Mouse (Mus musculus) heart, embryonic 16.5 days (tissue): ENCODE data around the gene Kif2c. TPM values are rescaled to one million over a fixed set of nuclear protein-coding genes. Genes with fewer than 3 reads are reported as not detected.
A peak's percentile ranks its signal among the peaks of the same experiment; 100 is the strongest.

Experiments
- ATAC-seq: fragments of 200-750 bp; cut with Nextera tagmentation; replicated peaks from 2 replicates; pipeline ENCODE4 v1.8.0; 2017; ENCODE audit warnings: moderate number of reproducible peaks; ENCODE audit not compliant: insufficient read depth, low FRiP score; ENCODE audit errors: extremely low read depth
- H3K27ac ChIP-seq: fragments of 300-500 bp; sonication (generic); 2 replicates; pipeline ENCODE4 v1.5.1; 2014; ENCODE audit warnings: mild to moderate bottlenecking, low read length, control low read depth, moderate library complexity
- H3K27me3 ChIP-seq: fragments of 300-500 bp; sonication (generic); 2 replicates; pipeline ENCODE4 v1.6.1; 2014; ENCODE audit warnings: low read length, mixed read lengths; ENCODE audit not compliant: control insufficient read depth, insufficient read depth
- H3K36me3 ChIP-seq: fragments of 300-500 bp; sonication (generic); 2 replicates; pipeline ENCODE4 v1.6.1; 2014; ENCODE audit not compliant: control insufficient read depth, insufficient read depth
- H3K4me1 ChIP-seq: fragments of 300-500 bp; sonication (generic); 2 replicates; pipeline ENCODE4 v1.6.1; 2014; ENCODE audit warnings: low read length, mixed read lengths; ENCODE audit not compliant: control insufficient read depth, insufficient read depth
- H3K4me2 ChIP-seq: fragments of 300-500 bp; sonication (generic); 2 replicates; pipeline ENCODE4 v1.6.1; 2014; ENCODE audit warnings: low read depth, mild to moderate bottlenecking, control low read depth, low read length
- H3K4me3 ChIP-seq: fragments of 300-500 bp; sonication (generic); 2 replicates; pipeline ENCODE4 v1.5.1; 2014; ENCODE audit warnings: mild to moderate bottlenecking, control low read depth, low read length
- H3K9ac ChIP-seq: fragments of 300-500 bp; sonication (generic); 2 replicates; pipeline ENCODE4 v1.6.1; 2014; ENCODE audit warnings: low read length, control low read depth
- H3K9me3 ChIP-seq: fragments of 300-500 bp; sonication (generic); replicated peaks from 2 replicates; pipeline ENCODE4 v1.6.1; 2016; ENCODE audit warnings: low read length; ENCODE audit not compliant: control insufficient read depth
- WGBS: fragments of 180-500 bp; shearing (Covaris S2); extraction: QIAGEN DNeasy Blood & Tissue Kit; methylation state at CpG from one replicate; pipeline ENCODE4 v1.1.7; 2014; 5-methylcytosine and 5-hydroxymethylcytosine counted together
- polyA plus RNA-seq: library from polyadenylated mRNA; unstranded; fragments of >200 nt; fragmentation: Nextera tagmentation; extraction: Ambion mirVana; gene quantifications from 2 replicates; pipeline ENCODE4 v1.2.1, GENCODE M21; 2015

Gene Kif2c
- polyA plus RNA-seq, 1 experiment from 2014 or later, result 36.5 TPM

DNA sequence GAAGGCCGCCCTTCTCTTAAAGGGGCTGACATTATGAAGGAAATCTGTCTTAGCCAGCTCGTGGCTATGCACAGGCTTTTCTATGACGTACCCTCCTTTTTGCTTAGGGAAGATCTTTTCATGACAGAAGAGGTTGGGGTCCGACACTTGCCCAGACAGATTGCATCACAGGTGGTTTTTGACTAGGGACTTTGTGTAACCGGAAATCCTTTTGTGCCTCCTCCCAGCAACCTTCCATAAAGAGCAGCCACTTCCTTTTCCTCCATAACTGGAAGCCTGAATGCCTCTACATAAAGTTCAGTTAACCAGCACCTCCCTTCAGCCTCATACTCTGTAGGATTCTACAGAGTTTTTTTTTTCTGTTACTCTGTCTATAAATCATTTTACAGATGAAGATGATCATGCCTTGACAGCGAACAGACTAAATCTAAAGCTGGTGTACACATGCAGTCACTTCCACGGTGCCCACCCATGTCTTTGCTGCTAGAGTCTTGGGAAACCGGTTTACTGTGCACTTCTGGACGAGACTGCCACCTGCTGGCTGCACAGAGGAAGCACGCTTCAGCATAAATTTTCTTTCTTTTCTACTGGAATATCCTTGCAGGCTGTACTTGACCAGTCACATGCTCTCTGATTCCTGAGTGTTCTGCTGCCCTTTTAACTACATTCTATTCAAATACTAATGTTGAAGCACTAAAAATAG, 36.2 kb upstream of the Kif2c start:
- H3K27me3 ChIP-seq, result no peaks in the 10 kb centered on the region
- no peaks in the 10 kb centered on the region for H3K36me3 ChIP-seq
- H3K4me1 ChIP-seq, result peaks cover 2% of the 10 kb centered on the region; the same call in 1 of the 2 replicates
- WGBS, result 30% methylated on average over 10 of the region's 10 CpGs
- H3K4me2 ChIP-seq, result peak overlapping the region; percentile 20
- H3K9me3 ChIP-seq, result no peaks in the 10 kb centered on the region
- no peak overlapping the region; the same call in 1 of the 2 replicates for H3K27ac ChIP-seq
- H3K9ac ChIP-seq, result no peak overlapping the region
- no peak for ATAC-seq
- no peak overlapping the region for H3K4me3 ChIP-seq

DNA sequence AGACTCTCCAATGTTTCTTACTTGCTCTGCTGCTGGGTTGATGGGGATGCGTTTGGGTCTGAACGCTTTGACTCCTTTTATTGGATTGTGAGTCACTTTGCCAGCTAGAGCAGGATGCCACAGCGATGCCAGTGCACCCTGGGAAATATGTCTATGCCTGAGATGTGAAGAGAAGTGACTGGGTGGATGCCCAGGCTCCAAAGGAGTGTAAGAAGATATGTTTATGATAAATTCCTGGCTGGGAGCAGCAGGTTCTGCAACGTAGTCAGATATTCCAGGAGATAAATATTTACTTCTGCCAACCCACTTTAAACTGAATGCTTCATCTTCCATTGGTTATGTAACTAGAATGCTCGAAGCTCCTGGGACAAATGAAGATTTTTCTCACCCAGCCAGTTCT, 34.6 kb upstream of the Kif2c start:
- no peak overlapping the region for H3K4me2 ChIP-seq
- H3K4me1 ChIP-seq, result peaks cover 2% of the 10 kb centered on the region; the same call in 1 of the 2 replicates
- H3K27ac ChIP-seq, result no peak overlapping the region
- no peak for ATAC-seq
- H3K27me3 ChIP-seq, result no peaks in the 10 kb centered on the region
- no peaks in the 10 kb centered on the region for H3K9me3 ChIP-seq
- H3K4me3 ChIP-seq, result no peak overlapping the region
- WGBS, result 63% methylated on average over 5 of the region's 5 CpGs
- H3K9ac ChIP-seq, result no peak overlapping the region
- H3K36me3 ChIP-seq, result no peaks in the 10 kb centered on the region

DNA sequence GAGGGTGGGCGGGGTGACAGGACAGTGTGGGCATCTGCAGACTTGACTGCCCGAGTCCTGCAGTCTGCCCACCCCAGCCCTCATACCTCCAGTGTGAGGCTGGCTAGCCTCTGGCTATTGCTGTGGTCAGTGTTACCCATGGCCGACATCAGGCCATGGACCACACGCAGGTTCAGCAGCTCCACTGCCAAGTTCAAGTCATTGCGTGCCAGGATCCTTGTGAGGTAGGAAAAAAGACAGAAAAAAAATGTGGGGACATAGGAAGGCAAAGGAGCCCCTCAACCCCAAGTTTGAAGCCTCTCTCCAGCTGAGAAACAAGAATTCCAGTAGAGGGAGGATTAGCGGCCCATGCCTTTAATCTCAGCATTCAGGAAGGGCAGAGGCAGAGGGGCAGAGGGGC, 31.8 kb upstream of the Kif2c start:
- H3K9ac ChIP-seq, result no peak overlapping the region
- no peak overlapping the region for H3K4me3 ChIP-seq
- H3K27me3 ChIP-seq, result no peaks in the 10 kb centered on the region
- WGBS, result 78% methylated on average over 6 of the region's 6 CpGs
- H3K36me3 ChIP-seq, result no peaks in the 10 kb centered on the region
- no peak overlapping the region for H3K27ac ChIP-seq
- no peak overlapping the region for H3K4me2 ChIP-seq
- ATAC-seq, result no peak
- H3K4me1 ChIP-seq, result peaks cover 2% of the 10 kb centered on the region; the same call in 1 of the 2 replicates
- H3K9me3 ChIP-seq, result no peaks in the 10 kb centered on the region

DNA sequence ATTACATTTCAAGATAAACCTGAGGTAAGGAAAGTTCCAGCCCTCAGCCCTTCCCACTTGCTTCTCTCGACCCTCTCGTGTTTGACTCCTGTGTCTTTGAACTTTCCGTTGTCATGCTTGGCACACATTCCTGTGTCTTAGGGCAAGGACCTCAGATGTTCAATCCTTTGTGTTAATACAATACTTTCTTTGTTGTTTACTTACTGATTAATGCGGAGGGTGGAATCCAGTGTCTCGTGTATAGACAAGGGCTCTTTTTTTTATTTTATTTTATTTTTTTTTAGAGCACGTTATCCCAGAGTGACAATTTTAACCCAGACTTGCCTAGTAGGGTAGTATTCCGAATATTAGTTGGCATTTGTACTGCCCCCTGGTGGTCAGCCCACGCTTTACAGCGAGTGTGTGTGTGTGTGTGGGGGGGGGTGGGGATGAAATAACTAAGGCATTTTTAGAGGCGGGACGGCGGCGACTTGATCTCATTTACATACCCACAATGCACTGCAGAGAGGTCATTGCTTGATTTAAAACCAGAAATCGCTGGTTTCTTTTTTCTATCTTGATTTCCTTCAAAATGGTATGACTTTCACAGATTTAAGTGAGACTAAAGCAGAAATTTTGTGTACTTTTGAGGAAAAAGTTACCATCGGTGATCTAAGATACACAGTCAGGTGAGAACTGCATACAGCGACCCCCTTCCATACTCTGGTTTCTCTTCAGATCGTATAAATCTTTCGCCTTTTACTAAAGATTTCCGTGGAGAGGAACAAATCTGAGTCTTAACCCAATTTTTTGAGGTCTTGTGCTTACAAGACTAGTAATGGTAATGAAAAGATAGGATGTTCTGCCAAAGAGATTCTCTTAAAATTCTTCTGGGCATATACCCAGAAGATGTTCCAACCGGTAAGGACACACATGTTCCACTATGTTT, 28.0 kb upstream of the Kif2c start:
- Histone ChIP-seq H3K4me3 (peak overlapping the region; percentile 17), H3K27me3 (no peaks in the 10 kb centered on the region), H3K36me3 (no peaks in the 10 kb centered on the region), H3K27ac (no peak overlapping the region), H3K9me3 (no peaks in the 10 kb centered on the region), H3K9ac (peak overlapping the region; percentile 33; the same call in 1 of the 2 replicates), H3K4me1 (no peaks in the 10 kb centered on the region), H3K4me2 (peak overlapping the region; percentile 24; the same call in 1 of the 2 replicates)
- 8% methylated on average over 20 of the region's 20 CpGs for WGBS
- peak; percentile 67; the same call in 1 of the 2 replicates for ATAC-seq

DNA sequence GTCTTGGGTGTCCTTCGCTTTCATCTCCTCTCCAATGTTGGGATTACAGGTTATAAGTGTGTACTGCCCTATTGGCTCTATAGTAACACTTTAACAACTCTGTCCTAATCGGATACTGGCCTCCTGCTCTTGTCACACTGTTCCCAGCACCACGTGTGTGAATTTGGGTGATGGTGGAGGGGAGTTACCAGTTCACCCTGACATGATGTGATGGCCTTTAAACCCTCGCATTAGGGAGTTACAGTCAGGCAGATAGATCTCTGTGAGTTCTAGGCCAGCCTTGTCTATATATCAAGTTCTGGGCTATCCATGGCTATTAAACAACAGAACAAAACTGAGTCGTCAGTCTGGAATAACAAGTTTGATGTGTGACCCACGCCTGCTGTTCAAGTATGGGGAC, 27.2 kb upstream of the Kif2c start:
- Histone ChIP-seq H3K4me2 (no peak overlapping the region), H3K27ac (no peak overlapping the region), H3K4me1 (no peaks in the 10 kb centered on the region), H3K9ac (no peak overlapping the region), H3K4me3 (no peak overlapping the region), H3K9me3 (no peaks in the 10 kb centered on the region), H3K36me3 (no peaks in the 10 kb centered on the region), H3K27me3 (no peaks in the 10 kb centered on the region)
- no peak for ATAC-seq
- WGBS, result 78% methylated on average over 6 of the region's 6 CpGs

DNA sequence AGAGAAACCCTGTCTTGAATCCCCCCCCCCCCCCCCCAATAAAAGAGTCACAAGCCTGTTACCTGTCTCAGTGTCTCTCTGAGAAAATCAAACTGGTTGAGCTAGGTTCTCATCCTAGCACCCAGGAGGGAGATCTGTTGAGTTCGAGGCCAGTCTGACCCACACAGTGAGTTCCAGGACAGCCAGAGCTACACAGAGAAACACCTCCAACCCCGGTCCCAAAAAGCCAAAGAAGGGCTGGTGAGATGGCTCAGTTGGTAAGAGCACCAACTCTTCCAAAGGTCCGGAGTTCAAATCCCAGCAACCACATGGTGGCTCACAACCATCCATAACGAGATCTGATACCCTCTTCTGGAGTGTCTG, 20.5 kb upstream of the Kif2c start:
- Histone ChIP-seq H3K9ac (no peak overlapping the region; the same call in 1 of the 2 replicates), H3K27me3 (no peaks in the 10 kb centered on the region), H3K9me3 (no peaks in the 10 kb centered on the region), H3K4me2 (no peak overlapping the region; the same call in 1 of the 2 replicates), H3K4me1 (no peaks in the 10 kb centered on the region), H3K4me3 (no peak overlapping the region), H3K27ac (peak overlapping the region; percentile 74), H3K36me3 (no peaks in the 10 kb centered on the region)
- ATAC-seq, result no peak
- WGBS, result 61% methylated on average over 4 of the region's 4 CpGs

DNA sequence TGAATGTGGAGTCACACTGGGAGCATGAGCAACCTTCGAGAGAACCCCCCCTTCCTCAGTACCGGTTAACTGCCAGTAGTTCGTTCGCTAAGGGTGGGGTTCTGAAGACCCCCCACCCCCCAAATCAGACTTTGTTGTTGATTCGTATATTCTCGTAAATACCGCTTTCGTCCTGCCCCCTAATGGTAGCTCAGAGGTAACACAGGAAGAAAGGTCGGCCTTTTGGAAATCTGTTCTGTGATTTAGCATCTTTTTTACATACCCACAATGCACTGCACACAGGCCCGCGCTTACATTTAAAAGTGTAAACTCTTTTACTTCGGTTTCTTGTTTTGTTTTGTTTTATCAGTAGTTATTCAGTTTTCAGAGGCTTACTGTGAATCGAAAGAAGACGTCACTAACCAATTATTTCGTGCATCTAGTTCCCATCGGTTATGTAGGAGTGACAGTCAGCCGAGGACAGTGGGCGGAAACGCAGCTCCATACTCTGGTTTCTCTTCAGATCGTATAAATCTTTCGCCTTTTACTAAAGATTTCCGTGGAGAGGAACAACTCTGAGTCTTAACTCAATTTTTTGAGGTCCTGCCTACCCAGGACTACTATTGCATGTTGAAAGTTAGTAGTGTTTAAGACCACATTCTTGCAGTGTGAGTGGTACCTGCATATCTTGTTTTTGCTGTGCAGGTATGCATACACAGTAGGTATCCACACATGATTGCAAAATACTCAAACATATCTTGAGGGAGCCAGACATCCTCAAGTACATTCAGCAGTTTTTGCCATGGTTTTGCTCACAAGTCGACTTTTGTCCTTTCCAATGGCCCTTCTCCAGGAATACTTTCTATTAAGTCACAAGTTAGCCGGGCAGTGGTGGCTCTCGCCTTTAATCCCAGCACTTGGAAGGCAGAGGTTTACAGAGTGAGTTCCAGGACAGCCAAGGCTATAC, 19.9 kb upstream of the Kif2c start:
- H3K4me3 ChIP-seq, result peak overlapping the region; percentile 46
- ATAC-seq, result peak; percentile 69
- 2% methylated on average over 25 of the region's 25 CpGs for WGBS

DNA sequence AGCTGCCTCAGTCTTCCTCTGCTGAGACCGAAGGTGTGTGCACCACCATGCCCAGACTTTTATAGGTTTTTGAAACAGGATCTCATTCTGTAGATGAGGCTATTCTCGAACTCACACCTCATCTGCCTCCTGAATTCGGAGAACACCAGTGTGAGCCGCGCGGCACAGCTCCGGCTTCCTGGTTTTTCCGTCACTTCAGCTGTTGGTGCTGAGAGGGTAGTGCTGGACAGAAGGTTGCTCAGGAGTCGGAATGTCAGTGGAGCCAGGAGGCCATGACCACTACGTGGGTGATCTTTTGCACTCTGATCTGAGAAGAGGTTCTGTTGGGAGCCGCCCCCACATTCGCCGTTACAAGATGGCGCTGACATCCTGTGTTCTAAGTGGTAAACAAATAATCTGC, 9.4 kb upstream of the Kif2c start:
- Histone ChIP-seq H3K36me3 (no peaks in the 10 kb centered on the region), H3K27me3 (no peaks in the 10 kb centered on the region), H3K4me2 (no peak overlapping the region), H3K4me1 (no peaks in the 10 kb centered on the region), H3K4me3 (no peak overlapping the region), H3K9ac (no peak overlapping the region), H3K9me3 (no peaks in the 10 kb centered on the region), H3K27ac (no peak overlapping the region)
- no peak for ATAC-seq
- 94% methylated on average over 14 of the region's 14 CpGs for WGBS

More for the DNA sequence above, 19.9 kb upstream of the Kif2c start:
- Histone ChIP-seq H3K27me3 (no peaks in the 10 kb centered on the region), H3K9ac (peak overlapping the region; percentile 71), H3K4me1 (no peaks in the 10 kb centered on the region), H3K27ac (peak overlapping the region; percentile 74), H3K4me2 (peak overlapping the region; percentile 73), H3K9me3 (no peaks in the 10 kb centered on the region), H3K36me3 (no peaks in the 10 kb centered on the region)
